In genomic region chr10:96980494-96980831, GRCm38 (mm10) we compare ENCODE assay signal across 17 mouse cellular contexts.
DNase-seq lines count a peak whose midpoint lies in the region; ATAC-seq and TF ChIP-seq lines count a peak whose summit lies in the region.
"Had no signal": no experiment of that assay in that cellular context is flagged by ENCODE, and none has a peak within 500 bp of the region (broad histone marks: within the 10 kb centered on the region; RNA-seq: fewer than 3 reads in every experiment).

No protein-coding gene starts in this region.

- no peak for DNase-seq in hindbrain, embryonic 10.5 days (ENCODE audit: low spot score)
- no peak for DNase-seq in hindbrain, postnatal 0 days (ENCODE audit: low spot score)
- DNase-seq in hindbrain, embryonic 14.5 days (ENCODE audit: low spot score): no peak
- no peak for DNase-seq in layer of hippocampus, adult 2 months (ENCODE audit: low spot score in 2 of 2)
- no peak for DNase-seq in spleen, postnatal 36 days (ENCODE audit: low spot score in 2 of 2)
- DNase-seq in urinary bladder, postnatal 36 days (ENCODE audit: low spot score in 2 of 2): no peak
- DNase-seq: adrenal gland, postnatal 10 days; cerebellum, adult 11-12 months; gastrocnemius, postnatal 10 days; kidney, adult 18-20 months; kidney, postnatal 14 days; liver, postnatal 0 days; lung, postnatal 14 days had no signal

- 40% methylated on average over 3 of the region's 3 CpGs for WGBS in hindbrain, embryonic 10.5 days
- WGBS in hindbrain, postnatal 0 days: 11% methylated on average over 3 of the region's 3 CpGs
- WGBS in forebrain, embryonic 12.5 days: 11% methylated on average over 3 of the region's 3 CpGs
- WGBS in hindbrain, embryonic 14.5 days: 10% methylated on average over 3 of the region's 3 CpGs
- WGBS in neural tube, embryonic 12.5 days: 35% methylated on average over 3 of the region's 3 CpGs

- no peak for TF ChIP-seq CTCF in hindbrain, postnatal 0 days (IDR thresholded peaks at IDR 0.05; ENCODE audit: low read depth)
- TF ChIP-seq CTCF in layer of hippocampus, adult 2 months (conservative IDR thresholded peaks at IDR 0.05): no peak

- H3K4me1 ChIP-seq in hindbrain, embryonic 10.5 days (replicated peaks): peaks cover 15% of the 10 kb centered on the region
- peaks cover 9% of the 10 kb centered on the region for H3K4me1 ChIP-seq in hindbrain, postnatal 0 days (ENCODE audit: insufficient read depth, low read length)
- peaks cover 24% of the 10 kb centered on the region for H3K4me1 ChIP-seq in forebrain, embryonic 12.5 days
- peaks cover 14% of the 10 kb centered on the region; the same call in 1 of the 2 replicates for H3K4me1 ChIP-seq in hindbrain, embryonic 14.5 days (replicated peaks; ENCODE audit: control insufficient read depth, insufficient read depth, low read length)
- H3K4me1 ChIP-seq in neural tube, embryonic 12.5 days: peaks cover 13% of the 10 kb centered on the region
- H3K4me1 ChIP-seq: limb, embryonic 15.5 days had no signal

- no peak; the same call in 1 of the 2 replicates for ATAC-seq in hindbrain, postnatal 0 days
- peak; percentile 43 for ATAC-seq in forebrain, embryonic 12.5 days (ENCODE audit: low FRiP score)
- peak; percentile 57; the same call in 1 of the 2 replicates for ATAC-seq in hindbrain, embryonic 14.5 days (ENCODE audit: low FRiP score)
- ATAC-seq in neural tube, embryonic 12.5 days (ENCODE audit: low FRiP score, low read depth): peak; percentile 68

- no peak overlapping the region for H3K4me2 ChIP-seq in hindbrain, postnatal 0 days (ENCODE audit: low read depth, low read length)
- 0 out of 2 replicates have a peak overlapping the region, but pooled peaks have one; percentile 25 for H3K4me2 ChIP-seq in forebrain, embryonic 12.5 days
- no peak overlapping the region for H3K4me2 ChIP-seq in hindbrain, embryonic 14.5 days (replicated peaks)
- H3K4me2 ChIP-seq in neural tube, embryonic 12.5 days (replicated peaks): no peak overlapping the region
- H3K4me2 ChIP-seq: limb, embryonic 15.5 days had no signal

- H3K27me3 ChIP-seq in hindbrain, embryonic 10.5 days (ENCODE audit: insufficient read depth, poor library complexity, severe bottlenecking): no peaks in the 10 kb centered on the region
- no peaks in the 10 kb centered on the region for H3K27me3 ChIP-seq in hindbrain, postnatal 0 days (ENCODE audit: insufficient read depth, low read length)
- no peaks in the 10 kb centered on the region for H3K27me3 ChIP-seq in forebrain, embryonic 12.5 days
- no peaks in the 10 kb centered on the region for H3K27me3 ChIP-seq in hindbrain, embryonic 14.5 days (ENCODE audit: control insufficient read depth, insufficient read depth, low read length)
- H3K27me3 ChIP-seq in neural tube, embryonic 12.5 days (replicated peaks): no peaks in the 10 kb centered on the region
- H3K27me3 ChIP-seq: CH12.LX; limb, embryonic 15.5 days had no signal

- no peaks in the 10 kb centered on the region for H3K36me3 ChIP-seq in hindbrain, embryonic 10.5 days
- H3K36me3 ChIP-seq in hindbrain, postnatal 0 days (ENCODE audit: insufficient read depth, low read length): no peaks in the 10 kb centered on the region
- no peaks in the 10 kb centered on the region for H3K36me3 ChIP-seq in forebrain, embryonic 12.5 days (replicated peaks)
- no peaks in the 10 kb centered on the region for H3K36me3 ChIP-seq in hindbrain, embryonic 14.5 days (replicated peaks; ENCODE audit: control insufficient read depth, insufficient read depth)
- no peaks in the 10 kb centered on the region for H3K36me3 ChIP-seq in neural tube, embryonic 12.5 days
- H3K36me3 ChIP-seq: limb, embryonic 15.5 days had no signal

- H3K9me3 ChIP-seq in hindbrain, embryonic 10.5 days: no peaks in the 10 kb centered on the region
- H3K9me3 ChIP-seq in hindbrain, postnatal 0 days (ENCODE audit: low read length): no peaks in the 10 kb centered on the region
- H3K9me3 ChIP-seq in forebrain, embryonic 12.5 days: no peaks in the 10 kb centered on the region
- no peaks in the 10 kb centered on the region for H3K9me3 ChIP-seq in hindbrain, embryonic 14.5 days (ENCODE audit: control insufficient read depth, low read length)
- no peaks in the 10 kb centered on the region for H3K9me3 ChIP-seq in neural tube, embryonic 12.5 days
- H3K9me3 ChIP-seq: limb, embryonic 15.5 days had no signal

- H3K9ac ChIP-seq in hindbrain, postnatal 0 days (replicated peaks; ENCODE audit: low read length): no peak overlapping the region; the same call in 1 of the 2 replicates
- H3K9ac ChIP-seq in forebrain, embryonic 12.5 days: no peak overlapping the region
- H3K9ac ChIP-seq in hindbrain, embryonic 14.5 days: no peak overlapping the region
- H3K9ac ChIP-seq in neural tube, embryonic 12.5 days: no peak overlapping the region
- H3K9ac ChIP-seq: limb, embryonic 15.5 days; liver, postnatal 0 days had no signal

- H3K27ac ChIP-seq in hindbrain, embryonic 10.5 days: peak overlapping the region; percentile 82
- H3K27ac ChIP-seq in hindbrain, postnatal 0 days: no peak overlapping the region
- H3K27ac ChIP-seq in forebrain, embryonic 12.5 days: peak overlapping the region; percentile 78
- H3K27ac ChIP-seq in hindbrain, embryonic 14.5 days: peak overlapping the region; percentile 82
- H3K27ac ChIP-seq in neural tube, embryonic 12.5 days: no peak overlapping the region
- H3K27ac ChIP-seq in layer of hippocampus, adult 2 months: no peak overlapping the region
- H3K27ac ChIP-seq: limb, embryonic 15.5 days had no signal

- no peak overlapping the region for H3K4me3 ChIP-seq in hindbrain, embryonic 10.5 days
- H3K4me3 ChIP-seq in hindbrain, postnatal 0 days (ENCODE audit: low read length): no peak overlapping the region
- H3K4me3 ChIP-seq in forebrain, embryonic 12.5 days (replicated peaks): no peak overlapping the region
- H3K4me3 ChIP-seq in hindbrain, embryonic 14.5 days (replicated peaks; ENCODE audit: low read length): no peak overlapping the region
- no peak overlapping the region for H3K4me3 ChIP-seq in neural tube, embryonic 12.5 days
- no peak overlapping the region for H3K4me3 ChIP-seq in layer of hippocampus, adult 2 months
- H3K4me3 ChIP-seq: limb, embryonic 15.5 days had no signal

Comparison
In these comparisons a context has a peak if more than half of its experiments do, and no peak if none do; other contexts are left out.
1. H3K27ac ChIP-seq: peak in hindbrain, embryonic 10.5 days (single experiment), forebrain, embryonic 12.5 days (single experiment) and hindbrain, embryonic 14.5 days (single experiment); none in hindbrain, postnatal 0 days (single experiment), neural tube, embryonic 12.5 days (single experiment) and layer of hippocampus, adult 2 months (single experiment).